Mouse (Mus musculus): Measurements from ENCODE around the gene Ccr10.

GRCm38 (mm10) chr11:101192646-101193045, 17.4 kb upstream of the Ccr10 start:
- TF ChIP-seq CTCF (IDR thresholded peaks at IDR 0.05; ENCODE audit: borderline replicate concordance, extremely low read depth, insufficient read depth, insufficient read length) (no peak), POLR2A (IDR thresholded peaks at IDR 0.05; ENCODE audit: borderline replicate concordance, extremely low read depth, insufficient read depth, insufficient read length, poor library complexity, severe bottlenecking) (no peak)

Measured in brain, embryonic 14.5 days (tissue).